Mouse (Mus musculus) kidney, postnatal 36 days (tissue): ENCODE data around the gene Lrrc4c.
A peak's percentile ranks its signal among the peaks of the same experiment; 100 is the strongest.

Experiments
- DNase-seq, 2 experiments: peaks; one replicate each; pipeline ENCODE4 v3.0.0; 2021 to 2022; ENCODE audit warnings: mixed read lengths in 2 of 2

Gene Lrrc4c

DNA sequence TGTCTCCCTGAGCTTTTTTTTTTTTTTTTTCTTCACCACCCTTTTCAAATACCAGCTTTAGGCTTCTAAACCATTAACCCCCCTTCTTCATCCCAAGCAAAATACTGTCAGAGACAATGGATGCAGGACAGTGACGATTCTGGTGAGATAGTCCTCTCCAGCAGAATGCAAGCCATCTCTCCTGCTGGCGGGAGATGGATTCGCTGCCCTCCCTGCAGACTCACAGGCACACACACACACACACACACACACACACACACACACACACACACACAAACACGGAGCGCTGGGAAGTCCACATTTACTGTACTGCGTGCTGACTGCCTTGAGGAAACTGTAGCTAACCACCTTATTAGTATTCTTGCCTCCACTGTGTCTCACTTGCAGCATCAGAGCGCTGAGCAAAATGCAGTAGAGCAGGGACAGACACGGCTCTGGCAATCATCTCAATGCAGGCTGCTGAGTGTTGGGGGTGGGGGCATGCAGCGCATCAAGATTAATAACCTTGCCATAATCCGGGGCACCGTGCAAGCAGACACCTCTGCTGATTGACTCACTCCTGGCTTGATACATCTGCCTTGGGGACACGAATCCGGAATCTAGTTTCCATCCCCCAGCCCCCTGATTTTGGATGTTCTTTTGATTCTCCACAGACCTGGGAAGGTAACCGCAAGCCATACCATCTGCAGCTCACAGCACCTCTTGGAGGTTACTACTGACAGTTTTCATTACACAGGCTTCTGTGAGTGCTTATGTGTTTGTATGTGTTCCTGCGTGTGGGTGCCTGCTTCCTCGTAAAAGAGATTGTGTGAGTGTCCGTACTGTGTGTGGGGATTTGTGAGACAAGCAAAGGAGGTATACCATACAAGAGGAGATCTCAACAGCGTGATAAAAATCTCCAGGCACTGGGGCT lies at the start of gene Lrrc4c:
Gene Lrrc4c, plus strand, starts transcription at position 783 of the 913 bp plus-strand sequence.
- DNase-seq: no peak

DNA sequence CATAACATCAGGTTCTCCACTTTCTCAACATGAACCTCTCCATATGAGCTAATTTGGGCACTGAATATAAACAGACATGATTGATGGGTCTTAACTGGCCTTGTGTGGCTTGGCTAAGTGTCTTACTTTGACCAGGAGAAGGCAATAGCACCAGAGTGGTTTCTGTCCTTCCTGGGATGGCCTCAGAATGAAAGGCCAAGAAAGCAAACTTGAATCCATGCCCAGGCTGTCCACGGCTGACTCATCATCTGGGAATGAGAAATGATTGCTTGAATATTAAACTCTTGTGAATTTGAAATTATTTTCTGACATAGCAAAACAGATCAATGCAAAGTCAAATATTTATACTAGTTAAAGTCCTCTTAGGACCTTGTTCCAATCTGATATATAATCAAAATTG lies 42.9 kb upstream of the Lrrc4c start:
- DNase-seq: no peak

DNA sequence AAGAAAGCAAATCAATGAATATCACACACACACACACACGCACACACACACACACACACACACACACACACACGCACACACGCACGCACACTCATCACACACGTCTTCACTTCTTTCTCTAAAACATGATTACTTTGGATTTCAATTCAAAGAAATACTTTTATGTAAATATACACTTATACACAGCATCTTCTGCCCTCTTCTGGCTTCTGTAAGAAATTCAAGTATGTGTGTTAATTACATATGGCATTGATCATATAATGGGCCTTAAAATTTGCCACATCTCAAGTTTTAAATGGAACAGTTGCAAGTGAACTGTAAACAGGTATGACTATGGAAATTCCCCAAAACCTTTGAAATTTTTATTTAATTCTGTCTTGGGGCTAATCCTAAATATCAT lies 35.0 kb upstream of the Lrrc4c start:
- DNase-seq: no peak

DNA sequence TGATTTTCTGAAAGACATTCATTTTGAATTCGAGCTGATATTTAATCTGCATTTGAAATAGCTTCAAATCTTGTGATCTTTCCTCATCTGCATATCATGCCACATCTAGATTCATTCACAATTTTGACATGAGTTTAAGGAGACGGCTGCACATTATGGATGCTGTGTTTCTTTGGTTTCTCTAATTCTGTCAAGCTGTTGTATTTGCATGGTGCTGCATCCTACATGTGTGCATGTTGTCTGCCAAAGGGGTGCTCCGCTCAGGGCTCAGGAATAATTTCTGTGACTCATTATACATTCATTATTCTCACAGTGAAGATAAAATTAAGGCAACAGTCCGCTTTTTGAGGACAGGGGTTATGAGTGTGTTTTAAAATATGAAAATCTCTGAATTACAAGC lies 30.5 kb upstream of the Lrrc4c start:
- DNase-seq: no peak

DNA sequence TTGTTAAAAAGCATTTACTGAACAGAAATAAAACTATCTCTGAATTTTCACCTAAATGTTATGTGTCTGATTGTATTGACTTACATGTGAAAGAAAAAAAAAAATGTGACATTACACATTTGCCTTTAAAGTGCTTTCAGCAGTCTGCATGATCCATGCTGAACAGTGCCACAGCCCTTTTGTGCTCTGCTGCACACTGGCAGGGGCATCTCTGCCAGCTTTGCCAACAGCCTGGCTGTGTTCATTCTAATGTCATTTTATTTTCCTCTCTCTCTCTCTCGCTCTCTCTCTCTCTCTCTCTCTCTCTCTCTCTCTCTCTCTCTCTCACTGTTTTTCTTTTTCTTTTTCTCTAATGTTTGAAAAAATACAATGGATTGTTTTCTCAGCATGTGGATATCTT lies 27.4 kb upstream of the Lrrc4c start:
- no peak for DNase-seq

DNA sequence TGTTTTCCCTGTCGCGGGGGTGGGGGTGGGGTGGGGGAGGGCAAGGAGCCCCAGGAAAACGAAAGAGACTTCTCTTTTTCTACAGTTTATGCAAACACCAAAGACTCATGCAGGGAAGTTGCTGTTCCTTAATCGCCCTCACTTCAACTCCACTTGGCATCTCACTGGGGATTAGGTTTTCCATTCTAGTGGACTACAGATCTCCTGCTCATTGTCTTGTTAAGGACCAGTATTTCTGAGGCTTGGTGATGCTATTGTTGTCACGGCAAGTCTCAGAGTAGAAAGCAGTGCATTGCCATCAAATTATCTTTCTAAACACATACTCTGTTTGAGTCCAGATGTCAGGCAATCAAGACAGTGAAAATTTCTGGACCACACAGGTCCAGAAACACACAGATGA lies 2.9 kb upstream of the Lrrc4c start:
- no peak for DNase-seq

DNA sequence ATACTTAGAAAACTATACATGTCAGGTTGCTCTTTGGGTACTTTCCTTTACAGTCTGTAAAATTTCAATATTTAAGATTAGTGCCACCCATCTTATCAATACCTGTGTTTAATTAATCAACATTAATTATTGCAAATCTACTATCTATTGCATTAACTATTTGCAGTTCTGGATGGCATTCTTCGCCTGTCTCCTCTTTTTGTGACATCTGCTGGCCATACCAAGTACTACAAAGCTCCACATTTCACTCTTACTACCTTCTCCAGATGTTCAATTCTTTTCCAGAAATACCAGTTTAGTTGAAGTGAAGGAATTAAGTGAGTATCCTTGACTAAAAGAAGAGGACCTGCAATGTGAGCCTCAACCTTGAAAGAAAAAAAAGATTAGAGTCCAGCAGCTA lies 1.4 kb upstream of the Lrrc4c start:
- DNase-seq: peak in 1 of 2 experiments; percentile 46

DNA sequence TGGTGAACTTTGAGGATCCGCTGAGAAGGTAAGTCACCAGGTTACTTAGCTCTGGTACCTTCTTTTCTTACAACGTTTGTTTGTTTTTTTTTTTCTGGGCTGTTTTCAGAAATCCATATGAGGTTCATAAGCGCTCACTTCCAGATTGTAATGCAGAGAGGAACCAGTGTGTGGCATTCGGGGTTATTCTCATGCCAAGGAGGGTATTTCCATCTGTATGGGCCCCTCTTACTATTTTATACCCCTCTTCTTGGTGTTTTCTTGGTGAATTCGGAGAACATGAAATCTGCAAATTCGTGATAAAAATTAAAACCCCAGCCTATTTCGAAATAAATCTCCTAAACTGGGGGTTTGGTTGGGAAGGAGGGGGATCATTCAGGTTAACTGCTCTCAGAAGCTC lies 587 bp downstream of the Lrrc4c start:
- no peak for DNase-seq

DNA sequence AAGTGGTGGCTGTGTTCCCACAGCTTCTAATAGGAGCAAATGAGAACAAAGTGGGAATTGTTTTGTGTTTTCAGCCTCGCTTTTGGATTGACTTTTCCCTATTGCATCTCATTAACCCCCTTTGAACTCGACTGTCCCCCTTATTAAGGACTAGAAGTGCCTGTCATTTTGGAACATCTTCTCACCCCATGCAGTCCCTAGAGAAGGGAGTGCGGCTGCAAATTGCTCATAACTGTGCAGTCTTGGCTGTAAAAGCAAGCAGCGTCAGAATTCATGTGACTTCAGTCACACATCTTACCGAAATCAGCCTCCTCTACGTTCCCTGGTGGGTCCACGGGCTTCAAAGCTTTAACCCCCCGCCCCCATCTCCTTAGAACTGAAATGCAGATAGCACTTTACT lies 1.2 kb downstream of the Lrrc4c start:
- no peak for DNase-seq

DNA sequence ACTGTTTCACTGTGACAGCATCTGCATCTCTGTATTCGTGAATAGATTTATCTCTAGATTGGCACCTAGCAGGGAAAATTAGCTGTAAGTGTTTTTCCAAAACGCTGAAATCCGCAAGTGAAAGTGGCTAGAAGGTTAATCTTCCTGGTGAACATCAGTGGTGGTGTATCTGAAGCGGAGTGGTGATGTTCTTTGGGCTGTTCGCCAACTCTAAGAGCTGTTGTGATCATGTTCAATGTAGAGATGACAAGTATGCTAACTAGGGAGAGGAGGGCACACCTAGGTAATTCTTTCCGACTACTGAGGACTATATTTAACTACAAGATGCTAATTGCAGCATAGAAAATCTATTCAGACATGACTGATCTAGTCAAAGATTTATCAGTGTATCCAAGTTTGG lies 1.7 kb downstream of the Lrrc4c start:
- DNase-seq: no peak

DNA sequence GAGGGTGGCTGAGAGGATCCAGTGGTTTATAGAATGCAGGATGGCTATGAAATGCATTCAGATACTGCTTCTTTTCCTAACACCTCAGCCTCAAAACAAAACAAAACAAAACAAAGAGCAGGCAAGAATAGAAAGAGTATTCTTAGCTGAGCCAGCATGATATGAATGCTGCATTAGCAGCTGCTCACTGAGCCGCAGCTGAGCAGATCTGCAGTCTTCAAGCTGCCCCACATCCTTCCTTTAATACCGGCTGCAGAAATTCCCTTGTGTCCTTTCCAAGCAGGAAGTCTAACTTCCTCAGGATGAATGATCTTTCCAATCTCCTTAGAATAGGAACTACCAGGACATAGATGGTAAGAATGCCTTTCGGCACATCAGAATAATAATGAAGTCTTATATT lies 16.7 kb downstream of the Lrrc4c start:
- DNase-seq: no peak

DNA sequence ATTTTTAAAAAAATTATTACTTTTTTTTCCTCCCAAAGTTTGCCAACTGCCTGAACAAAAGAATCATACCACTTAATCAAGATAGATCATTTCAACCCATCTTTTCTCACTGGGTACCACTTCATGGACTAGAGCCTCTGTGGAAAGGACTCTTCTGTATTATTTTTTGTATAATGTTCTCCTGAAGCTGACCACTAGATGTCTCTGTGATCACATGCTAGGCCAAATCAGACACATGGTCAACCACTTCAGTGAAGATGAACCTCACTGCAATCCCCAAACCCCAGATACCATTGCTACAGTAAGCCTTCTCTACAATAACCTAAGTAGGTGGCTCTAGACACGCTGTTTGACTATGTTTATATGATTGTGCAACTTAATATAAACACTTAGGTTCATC lies 19.4 kb downstream of the Lrrc4c start:
- DNase-seq: peak; percentile 8 to 13

DNA sequence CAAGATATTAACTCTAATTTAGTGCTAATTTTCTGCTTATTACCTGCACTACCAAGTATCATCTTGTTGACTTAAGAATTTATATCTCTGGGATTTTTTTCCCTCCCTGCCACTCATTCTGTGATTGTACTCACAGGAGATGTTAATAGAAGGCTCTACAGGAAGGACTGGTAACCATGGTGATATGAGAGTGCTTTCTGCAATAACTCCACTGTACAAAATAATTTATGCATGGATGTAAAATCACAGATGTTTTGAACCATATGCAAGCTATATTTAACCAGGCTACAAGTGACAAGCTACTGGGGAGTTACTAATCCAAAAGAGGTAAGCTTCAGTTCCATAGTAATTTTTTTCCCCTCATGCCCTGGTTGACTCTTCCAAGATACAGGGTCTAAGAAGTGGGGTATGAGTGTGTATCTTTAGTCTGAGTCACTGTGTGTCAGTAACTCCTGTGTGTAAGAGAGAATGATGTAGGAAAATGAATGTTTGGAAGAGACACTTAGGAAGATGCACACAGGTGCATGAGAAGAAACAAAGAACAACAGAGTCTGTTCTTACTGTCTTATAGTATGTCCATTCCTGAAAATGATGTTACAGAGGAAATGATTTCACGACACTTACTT lies 83.3 kb downstream of the Lrrc4c start:
- DNase-seq: no peak

DNA sequence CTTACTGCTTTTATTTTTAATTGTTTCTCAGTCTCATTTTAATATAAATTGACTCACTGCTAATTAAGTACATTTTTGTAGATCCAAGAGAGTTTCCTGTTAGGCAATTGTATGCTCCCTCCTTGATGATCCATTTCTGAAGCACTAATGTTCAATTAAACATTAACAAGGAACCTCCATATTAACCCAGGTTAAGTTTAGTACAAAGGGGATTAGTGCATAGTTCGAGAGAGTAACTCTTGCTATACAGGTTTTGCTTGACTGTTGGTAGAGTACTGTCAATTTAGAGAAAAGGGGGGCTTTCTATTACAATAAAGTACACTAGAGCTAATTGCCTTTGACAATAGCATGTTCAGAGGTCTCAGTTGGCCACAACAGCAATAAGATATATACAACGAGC lies 84.5 kb downstream of the Lrrc4c start:
- DNase-seq: no peak

DNA sequence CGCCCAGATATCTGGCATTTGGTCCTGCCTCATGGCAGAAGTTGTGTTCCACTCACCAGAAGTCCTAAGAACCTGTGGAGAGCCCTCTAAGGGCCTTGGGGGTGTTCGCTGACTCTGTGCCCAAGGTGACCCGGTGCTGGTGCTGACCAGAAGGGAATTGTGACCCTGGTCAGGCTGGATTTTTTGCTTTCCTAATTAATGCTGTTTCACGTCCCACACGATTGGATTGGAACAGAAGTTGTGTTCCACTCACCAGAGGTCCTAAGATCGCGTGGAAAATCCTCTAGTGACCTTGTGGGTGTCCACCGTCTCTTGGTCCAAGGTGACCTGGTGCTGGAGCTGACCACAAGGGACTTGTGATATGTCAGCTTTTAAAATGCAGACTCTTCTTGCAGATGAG lies 88.9 kb downstream of the Lrrc4c start:
- peak; percentile 40 to 49 for DNase-seq

DNA sequence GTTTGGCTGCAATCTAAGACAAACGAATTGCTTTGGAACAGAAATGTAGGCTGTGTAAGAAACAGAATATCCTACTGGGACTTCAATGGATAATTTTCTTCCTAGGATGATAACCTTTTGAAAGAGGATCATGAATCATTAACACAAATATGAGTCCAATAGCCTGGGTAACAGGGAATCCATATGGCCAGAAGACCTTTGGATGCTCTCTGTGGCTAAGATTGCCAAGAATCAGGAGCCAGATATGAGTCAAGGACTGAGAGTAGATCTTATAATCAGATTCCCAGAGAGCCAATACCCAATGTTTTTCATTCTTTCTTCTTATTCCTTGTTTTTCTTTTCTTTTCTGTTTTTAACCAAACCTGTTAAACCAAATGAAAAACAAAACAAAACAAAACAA lies 93.2 kb downstream of the Lrrc4c start:
- DNase-seq: no peak

DNA sequence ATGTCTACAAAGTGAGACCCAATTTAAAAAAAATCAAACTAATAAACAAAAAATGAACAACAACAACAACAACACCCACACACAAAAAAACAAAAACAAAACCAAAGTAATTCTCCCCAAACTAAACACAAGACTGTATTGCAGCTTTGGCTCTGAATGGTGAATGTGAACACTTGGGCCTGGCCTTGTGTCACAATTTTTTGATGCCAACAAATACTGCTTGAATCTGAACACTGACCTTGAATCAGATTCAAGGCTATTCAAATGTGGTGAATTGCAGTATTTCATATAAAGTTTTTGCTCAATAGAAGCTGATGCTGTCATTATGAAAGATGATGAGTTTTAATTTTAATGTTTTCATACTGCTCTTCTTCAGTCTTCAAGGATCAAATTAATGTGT lies 143.6 kb downstream of the Lrrc4c start:
- no peak for DNase-seq

DNA sequence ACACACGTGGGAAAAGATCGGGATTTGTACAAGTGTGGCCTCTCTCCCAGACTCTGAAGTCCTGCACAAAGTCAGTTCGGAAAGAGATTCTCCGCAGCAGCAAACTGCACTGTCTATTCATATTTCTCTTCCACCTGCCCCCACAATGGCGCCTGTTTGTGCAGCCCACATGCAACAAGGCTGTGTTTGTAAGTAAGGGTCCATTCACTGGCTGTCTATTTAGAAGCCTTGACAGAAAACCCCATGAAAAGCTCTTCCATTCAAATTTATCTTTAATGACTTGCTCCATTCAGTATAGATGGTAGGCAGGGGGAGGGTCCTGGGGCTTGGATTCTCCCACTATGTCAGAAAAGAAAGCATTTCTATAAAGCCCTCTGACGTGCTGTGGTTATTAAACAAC lies 157.7 kb downstream of the Lrrc4c start:
- no peak for DNase-seq

DNA sequence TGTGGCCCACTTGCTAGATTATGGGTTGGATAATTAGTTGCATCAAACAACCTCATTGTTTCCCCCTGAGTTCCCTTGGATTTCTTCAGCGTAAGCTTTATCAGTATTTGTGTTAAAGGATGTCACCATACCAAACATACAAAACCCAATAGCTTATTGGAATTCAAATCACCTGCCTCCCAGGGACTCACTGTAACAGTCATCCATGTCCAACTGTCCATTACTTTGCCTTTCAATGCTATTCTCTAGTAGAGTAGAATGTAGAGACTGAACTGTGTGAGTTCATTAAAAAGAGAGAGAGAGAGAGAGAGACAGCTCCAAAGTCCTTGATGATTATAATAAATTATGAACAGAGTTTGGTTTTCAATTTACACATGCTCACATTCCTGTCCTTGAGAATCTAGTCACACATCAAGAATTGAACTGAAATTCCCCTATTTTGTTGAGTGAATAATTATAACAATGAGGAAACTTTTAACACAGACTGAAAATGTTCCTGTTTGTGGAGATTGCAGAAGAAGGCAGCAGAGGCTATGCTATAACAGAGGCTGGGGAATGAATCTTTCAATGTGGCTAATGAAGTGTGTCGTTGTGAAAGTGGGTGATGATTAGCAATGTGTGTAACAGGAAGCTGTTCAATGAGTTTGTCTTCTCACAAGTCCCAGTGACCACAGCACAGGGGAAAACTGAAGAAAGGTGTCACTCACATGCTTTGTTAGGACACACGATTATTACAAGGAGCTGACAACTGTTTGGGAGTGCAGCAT lies 181.3 kb downstream of the Lrrc4c start:
- no peak for DNase-seq

DNA sequence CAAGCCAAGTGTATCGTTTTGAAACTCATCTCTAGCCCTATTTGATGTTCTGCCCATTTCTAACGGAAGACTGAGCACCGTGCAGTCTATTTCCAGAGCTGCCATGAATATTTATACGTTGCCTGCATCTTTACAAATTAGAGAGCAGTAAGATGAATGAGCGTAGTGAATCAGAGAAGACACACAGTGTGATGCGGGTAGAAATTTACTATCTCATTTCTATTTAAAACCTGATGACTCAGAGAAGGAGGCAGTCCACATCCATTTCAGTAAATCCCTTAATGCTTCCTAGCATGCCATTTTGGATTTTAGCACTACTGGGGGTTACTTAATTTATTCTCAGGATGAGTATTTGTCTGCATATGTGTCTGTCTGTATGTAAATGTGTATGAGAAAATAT lies 186.2 kb downstream of the Lrrc4c start:
- DNase-seq: no peak

DNA sequence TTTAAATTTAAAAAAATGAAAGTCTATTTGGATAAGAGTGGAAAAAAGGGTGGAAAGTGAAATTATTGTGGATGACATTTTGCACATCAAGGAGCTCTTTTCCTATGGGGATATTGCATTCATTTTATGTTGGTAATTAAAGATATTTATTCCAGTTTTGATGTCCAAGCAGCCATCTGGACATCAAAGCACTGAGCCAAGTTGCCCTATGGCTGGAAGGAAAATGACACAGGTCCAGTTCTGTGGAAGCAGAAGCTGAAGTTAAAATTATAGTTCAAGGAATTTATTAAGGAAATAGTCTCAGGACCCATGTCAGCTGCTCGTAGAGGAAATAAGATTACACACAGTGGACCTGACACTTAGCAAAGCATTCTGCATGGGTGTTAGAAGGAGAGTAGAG lies 187.7 kb downstream of the Lrrc4c start:
- no peak for DNase-seq

DNA sequence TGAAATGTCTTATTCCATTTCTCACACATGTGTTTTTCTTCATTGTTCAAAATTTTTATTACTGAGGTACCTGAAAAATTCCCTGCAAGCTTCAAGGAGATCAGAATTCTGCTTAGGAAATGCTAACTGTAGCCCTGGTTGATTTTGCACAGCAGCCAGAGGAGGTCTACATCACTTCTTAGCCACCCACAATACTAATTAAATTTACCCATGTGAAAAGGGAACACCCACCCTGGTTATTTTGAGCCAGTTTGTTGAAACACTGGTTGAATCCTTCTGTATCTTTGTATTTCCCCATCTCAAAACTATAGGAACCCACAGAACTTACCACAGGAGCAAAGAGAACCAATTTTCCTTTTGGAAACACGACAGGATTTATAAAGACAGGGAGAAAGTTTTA lies 191.0 kb downstream of the Lrrc4c start:
- no peak for DNase-seq

DNA sequence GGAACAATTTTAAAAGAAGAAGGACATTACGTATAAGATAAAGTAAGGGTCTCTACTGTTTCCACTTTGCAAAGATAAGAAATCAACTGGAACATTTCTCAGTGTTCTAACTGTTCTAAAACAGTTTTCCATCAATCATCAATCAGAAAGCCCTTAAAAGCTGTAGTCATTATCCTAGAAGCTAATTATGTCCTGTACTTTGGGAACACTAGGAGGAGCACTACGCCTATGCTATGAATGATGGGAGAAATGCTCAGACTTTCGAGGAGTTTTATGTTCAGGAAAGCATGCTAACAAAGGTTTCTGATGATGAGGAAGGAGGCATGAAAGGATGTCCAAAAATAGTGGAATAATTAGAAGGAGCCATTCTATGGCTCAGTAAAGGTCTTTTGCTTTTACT lies 219.5 kb downstream of the Lrrc4c start:
- no peak for DNase-seq

DNA sequence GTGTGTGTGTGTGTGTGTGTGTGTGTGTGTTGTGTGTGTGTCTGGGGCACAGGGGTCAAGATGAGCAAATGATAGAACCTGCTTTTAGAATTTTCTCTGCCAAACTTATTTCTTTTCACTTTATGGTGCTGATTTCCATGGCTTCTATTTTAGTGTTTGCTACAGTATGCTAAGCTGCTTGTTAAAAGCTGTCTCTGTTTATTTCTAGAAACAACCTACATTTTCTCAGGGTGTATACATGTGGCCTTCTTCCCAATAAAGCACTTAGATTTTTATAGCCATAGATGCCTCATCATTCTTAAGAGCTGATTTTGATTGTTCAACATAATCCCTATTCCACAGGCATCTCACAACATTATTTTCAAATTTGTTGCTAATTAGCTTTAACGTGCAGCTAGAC lies 229.2 kb downstream of the Lrrc4c start:
- no peak for DNase-seq
